Mouse (Mus musculus) embryonic facial prominence, embryonic 15.5 days (tissue): ENCODE data around the gene Tmem206. TPM values are rescaled to one million over a fixed set of nuclear protein-coding genes. Genes with fewer than 3 reads are reported as not detected.

Experiments used
- ATAC-seq: fragments of 200-750 bp; cut with Nextera tagmentation; 2 replicates; pipeline ENCODE4 v1.8.0; 2017; ENCODE audit warnings: low read depth, moderate TSS enrichment; ENCODE audit not compliant: insufficient number of reproducible peaks, low FRiP score, low TSS enrichment
- H3K27ac ChIP-seq: fragments of 300-500 bp; sonication (generic); replicated peaks from 2 replicates; pipeline ENCODE4 v1.5.1; 2015; ENCODE audit warnings: mild to moderate bottlenecking, inconsistent platforms
- H3K27me3 ChIP-seq: fragments of 300-500 bp; sonication (generic); 2 replicates; pipeline ENCODE4 v1.6.1; 2015; ENCODE audit warnings: inconsistent platforms
- H3K36me3 ChIP-seq: fragments of 300-500 bp; sonication (generic); 2 replicates; pipeline ENCODE4 v1.6.1; 2015; ENCODE audit warnings: mild to moderate bottlenecking, inconsistent platforms
- H3K4me1 ChIP-seq: fragments of 300-500 bp; sonication (generic); 2 replicates; pipeline ENCODE4 v1.6.1; 2015; ENCODE audit warnings: inconsistent platforms
- H3K4me2 ChIP-seq: fragments of 300-500 bp; sonication (generic); replicated peaks from 2 replicates; pipeline ENCODE4 v1.6.1; 2015; ENCODE audit warnings: mild to moderate bottlenecking, inconsistent platforms
- H3K4me3 ChIP-seq: fragments of 300-500 bp; sonication (generic); replicated peaks from 2 replicates; pipeline ENCODE4 v1.5.1; 2015; ENCODE audit warnings: mild to moderate bottlenecking, inconsistent platforms
- H3K9ac ChIP-seq: fragments of 300-500 bp; sonication (generic); 2 replicates; pipeline ENCODE4 v1.6.1; 2015; ENCODE audit warnings: inconsistent platforms
- H3K9me3 ChIP-seq: fragments of 300-500 bp; sonication (generic); replicated peaks from 2 replicates; pipeline ENCODE4 v1.6.1; 2016; ENCODE audit warnings: inconsistent platforms
- WGBS: fragments of 180-500 bp; shearing (Covaris S2); methylation state at CpG from one replicate; pipeline ENCODE4 v1.1.7; 2015; 5-methylcytosine and 5-hydroxymethylcytosine counted together
- polyA plus RNA-seq: library from polyadenylated mRNA; unstranded; fragments of >200 nt; fragmentation: Nextera tagmentation; extraction: Ambion mirVana; gene quantifications from 2 replicates; pipeline ENCODE4 v1.2.1, GENCODE M21; 2015

The Tmem206 gene
- 16.6 and 17.9 TPM in 2 replicates for polyA plus RNA-seq

DNA sequence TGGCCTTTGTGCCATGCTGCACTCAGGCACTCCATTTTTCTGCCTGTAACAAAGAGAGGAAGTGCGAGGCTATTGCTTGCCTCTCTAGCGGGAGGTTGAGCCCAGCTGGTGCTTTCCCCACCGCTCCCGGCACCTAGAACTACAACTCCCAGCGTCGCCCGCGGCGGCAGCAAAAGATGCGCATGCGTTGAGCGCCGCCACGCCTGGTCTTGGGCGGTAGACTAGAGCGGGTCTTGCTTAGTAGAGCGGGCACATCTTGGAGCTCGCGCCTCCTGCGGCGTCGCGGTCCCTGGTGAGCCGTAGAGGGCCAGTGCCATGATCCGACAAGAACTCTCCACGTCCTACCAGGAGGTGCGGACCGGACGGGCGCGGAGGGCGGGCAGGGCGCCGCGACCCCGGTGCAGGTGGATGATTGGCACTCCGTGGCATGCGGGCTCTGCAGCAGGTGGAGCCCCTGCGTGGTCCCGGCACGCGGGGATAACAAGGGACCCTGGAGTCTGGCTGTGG lies at the start of gene Tmem206:
Tmem206 (plus strand) TSS at position 187 of the 507 bp plus-strand sequence.
- H3K27me3 ChIP-seq, result no peaks in the 10 kb centered on the region
- no peaks in the 10 kb centered on the region for H3K9me3 ChIP-seq
- H3K4me2 ChIP-seq, result peak within 1 kb of the TSS; percentile 89
- H3K4me3 ChIP-seq, result peak within 1 kb of the TSS; percentile 80
- WGBS, result under 1% methylated on average over 42 of the region's 42 CpGs
- H3K9ac ChIP-seq, result peak within 1 kb of the TSS; percentile 70
- peaks cover 23% of the 10 kb centered on the region for H3K4me1 ChIP-seq
- H3K36me3 ChIP-seq, result no peaks in the 10 kb centered on the region
- H3K27ac ChIP-seq, result peak within 1 kb of the TSS; percentile 45
- ATAC-seq, result peak; percentile 94

DNA sequence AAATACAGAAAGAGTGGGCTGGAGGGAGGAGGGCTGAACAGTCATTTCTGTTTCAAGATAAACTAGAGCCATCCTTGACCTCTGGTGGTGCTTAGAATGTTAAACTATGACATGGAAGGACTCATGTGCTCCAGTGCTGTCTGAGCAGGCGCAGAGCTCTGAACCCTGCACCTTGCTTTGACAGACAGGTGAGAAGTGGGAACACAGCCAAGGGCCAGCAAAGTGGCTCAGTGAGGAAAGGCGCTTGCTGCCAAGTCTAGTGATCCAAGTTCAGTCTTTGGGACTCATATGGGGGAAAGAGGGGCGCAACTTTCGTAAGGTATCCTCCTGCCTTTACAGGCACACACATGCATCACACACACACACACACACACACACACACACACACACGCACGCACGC lies 49.5 kb upstream of the Tmem206 start:
- no peak for ATAC-seq
- Histone ChIP-seq H3K9me3 (no peaks in the 10 kb centered on the region), H3K9ac (no peak overlapping the region), H3K27ac (no peak overlapping the region), H3K36me3 (no peaks in the 10 kb centered on the region), H3K27me3 (no peaks in the 10 kb centered on the region), H3K4me2 (no peak overlapping the region), H3K4me3 (no peak overlapping the region), H3K4me1 (no peaks in the 10 kb centered on the region)
- 89% methylated on average over 7 of the region's 7 CpGs for WGBS

DNA sequence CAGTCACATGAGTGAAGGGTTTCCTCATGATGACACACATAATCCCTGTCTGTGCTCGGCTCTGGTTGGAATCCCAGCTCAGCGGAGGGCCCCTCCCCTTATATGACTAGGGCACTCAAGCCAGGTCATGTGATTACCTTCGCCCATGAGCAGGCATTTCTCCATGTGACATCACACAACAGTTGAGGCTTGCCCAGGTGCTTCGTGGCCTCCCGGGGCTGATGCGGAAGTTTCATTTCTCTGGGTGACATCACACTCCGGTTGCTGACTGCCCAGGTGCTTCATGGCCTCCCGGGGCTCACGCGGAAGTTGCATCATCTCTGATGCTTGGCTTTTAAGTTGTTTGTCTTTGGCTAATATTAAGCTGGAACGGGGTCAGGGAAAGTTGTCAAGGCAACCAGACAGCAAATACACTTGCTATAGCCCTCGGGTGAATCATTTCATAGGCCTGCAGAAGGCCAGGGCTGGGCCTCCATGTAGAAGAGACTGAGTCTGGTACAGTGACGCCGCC lies 48.1 kb upstream of the Tmem206 start:
- H3K4me1 ChIP-seq, result no peaks in the 10 kb centered on the region
- H3K9me3 ChIP-seq, result no peaks in the 10 kb centered on the region
- H3K27ac ChIP-seq, result no peak overlapping the region
- no peak overlapping the region for H3K9ac ChIP-seq
- no peak overlapping the region for H3K4me3 ChIP-seq
- H3K4me2 ChIP-seq, result no peak overlapping the region
- H3K27me3 ChIP-seq, result no peaks in the 10 kb centered on the region
- 70% methylated on average over 14 of the region's 14 CpGs for WGBS
- ATAC-seq, result 0 out of 2 replicates have a peak, but pooled peaks have one; percentile 15
- H3K36me3 ChIP-seq, result no peaks in the 10 kb centered on the region

DNA sequence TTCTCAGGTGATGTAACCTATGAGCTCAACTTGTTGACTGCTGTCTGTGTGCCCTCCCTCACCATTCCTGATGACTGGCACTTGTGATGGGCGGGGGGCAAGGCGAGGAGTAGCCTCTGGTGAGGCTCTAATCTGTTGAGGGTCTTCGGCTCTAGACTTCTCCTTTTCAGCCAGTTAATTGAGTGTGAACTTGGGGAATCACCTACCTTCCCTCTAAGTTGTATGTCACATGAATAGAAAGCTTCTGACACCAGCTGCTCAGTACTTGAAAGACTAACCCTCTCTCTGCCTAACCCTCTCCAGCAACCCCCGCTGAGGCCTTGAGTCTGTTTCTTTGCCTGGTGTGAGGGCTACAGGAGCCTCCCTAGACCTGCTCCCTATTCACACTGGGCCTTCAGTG lies 47.4 kb upstream of the Tmem206 start:
- 81% methylated on average over 4 of the region's 4 CpGs for WGBS
- no peak overlapping the region for H3K4me2 ChIP-seq

DNA sequence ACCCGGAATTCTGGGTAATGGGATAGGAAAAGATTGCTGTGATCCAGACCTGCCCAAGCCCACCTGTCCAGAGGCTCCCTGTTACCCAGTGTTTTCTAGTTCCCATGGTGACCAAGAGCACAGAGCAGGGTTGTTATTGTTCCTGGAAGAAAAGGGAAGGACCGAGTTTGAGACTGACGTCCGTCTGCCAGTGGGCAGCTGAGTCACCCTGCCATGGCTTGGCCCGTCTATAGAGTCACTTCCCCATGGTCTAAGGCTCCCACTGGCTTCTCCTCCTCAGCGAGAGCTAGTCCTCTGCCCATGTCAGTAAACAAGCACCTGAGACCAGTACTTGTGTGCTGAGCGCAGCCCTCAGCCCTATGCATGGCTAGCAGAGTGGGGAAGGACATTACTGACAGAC lies 44.5 kb upstream of the Tmem206 start:
- no peaks in the 10 kb centered on the region for H3K9me3 ChIP-seq
- no peak overlapping the region for H3K4me3 ChIP-seq
- 63% methylated on average over 7 of the region's 7 CpGs for WGBS
- no peaks in the 10 kb centered on the region for H3K4me1 ChIP-seq
- H3K4me2 ChIP-seq, result no peak overlapping the region
- H3K27ac ChIP-seq, result no peak overlapping the region
- no peak overlapping the region for H3K9ac ChIP-seq
- H3K27me3 ChIP-seq, result no peaks in the 10 kb centered on the region
- H3K36me3 ChIP-seq, result no peaks in the 10 kb centered on the region
- ATAC-seq, result no peak

More for the DNA sequence above, 47.4 kb upstream of the Tmem206 start:
- no peaks in the 10 kb centered on the region for H3K4me1 ChIP-seq
- no peak overlapping the region for H3K9ac ChIP-seq
- H3K9me3 ChIP-seq, result no peaks in the 10 kb centered on the region
- H3K36me3 ChIP-seq, result no peaks in the 10 kb centered on the region
- no peak overlapping the region for H3K27ac ChIP-seq
- H3K27me3 ChIP-seq, result no peaks in the 10 kb centered on the region
- no peak for ATAC-seq
- H3K4me3 ChIP-seq, result no peak overlapping the region

DNA sequence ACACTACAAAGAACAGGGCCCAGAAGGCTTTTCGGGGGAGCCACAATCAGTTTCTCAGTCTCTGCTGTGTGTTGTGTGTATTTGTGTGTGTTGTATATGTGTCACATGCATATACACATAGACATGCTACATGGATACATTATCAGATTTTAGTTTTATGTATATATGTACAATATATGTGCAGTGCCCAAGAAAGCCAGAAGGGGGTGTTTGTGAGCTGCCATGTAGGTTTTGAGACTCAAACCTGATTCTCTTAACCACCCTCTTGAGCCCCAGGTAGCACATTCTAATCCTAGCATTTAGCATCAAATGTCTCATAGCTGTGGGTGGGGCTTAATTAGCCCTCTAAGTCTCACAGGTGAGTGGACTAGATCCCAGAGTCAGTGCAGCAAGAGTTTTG lies 43.4 kb upstream of the Tmem206 start:
- Histone ChIP-seq H3K4me3 (no peak overlapping the region), H3K4me2 (no peak overlapping the region), H3K27ac (no peak overlapping the region), H3K27me3 (no peaks in the 10 kb centered on the region), H3K4me1 (no peaks in the 10 kb centered on the region), H3K9me3 (no peaks in the 10 kb centered on the region), H3K9ac (no peak overlapping the region), H3K36me3 (no peaks in the 10 kb centered on the region)
- no peak for ATAC-seq
- 69% methylated on average over 1 of the region's 1 CpGs for WGBS

DNA sequence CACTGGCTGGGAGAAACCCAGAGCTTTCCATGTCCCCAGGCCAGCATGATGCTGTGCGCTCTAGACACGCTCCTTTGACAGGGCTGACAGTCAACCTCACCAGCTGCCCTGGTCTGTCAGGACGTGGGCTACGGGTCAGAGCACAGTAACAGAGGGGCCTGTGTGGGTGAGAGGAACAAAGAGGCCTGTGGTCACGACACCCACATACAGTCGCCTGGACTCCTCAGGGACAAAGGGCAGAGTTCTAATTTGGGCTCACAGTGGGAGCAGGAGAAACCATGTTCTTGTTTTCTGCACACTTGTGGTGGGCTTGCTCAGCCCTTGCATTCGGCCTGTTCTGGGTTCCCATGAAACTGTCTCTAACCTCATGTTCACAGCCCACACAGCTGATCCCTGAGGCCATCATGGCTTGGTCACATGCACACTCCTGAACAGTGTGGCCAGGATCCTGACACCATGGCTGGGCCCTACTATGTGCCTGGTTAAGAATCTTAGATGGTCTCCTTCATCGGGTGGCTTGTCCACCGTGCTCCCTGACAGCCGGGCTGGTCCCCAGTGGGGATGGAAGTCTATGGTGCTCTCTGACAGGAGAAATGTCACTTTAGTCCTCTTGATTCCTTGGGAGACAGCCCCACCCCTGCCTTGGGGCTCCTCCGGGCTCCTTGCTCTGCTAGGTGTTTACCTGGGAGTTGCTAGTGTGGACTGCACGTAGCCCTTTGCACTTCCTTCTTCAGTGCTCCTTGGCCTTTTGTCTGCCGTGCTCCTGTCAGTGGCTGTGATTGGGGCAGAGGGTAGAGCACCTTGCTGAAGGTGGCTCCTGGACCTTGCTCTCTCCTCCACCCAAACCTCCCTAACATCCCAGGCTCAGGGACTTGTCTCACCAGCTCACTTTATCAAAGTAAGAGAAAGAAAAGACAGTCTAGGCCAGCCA lies 42.3 kb upstream of the Tmem206 start:
- Histone ChIP-seq H3K27ac (no peak overlapping the region), H3K4me3 (no peak overlapping the region), H3K36me3 (no peaks in the 10 kb centered on the region), H3K9ac (no peak overlapping the region), H3K4me1 (no peaks in the 10 kb centered on the region), H3K27me3 (no peaks in the 10 kb centered on the region), H3K9me3 (no peaks in the 10 kb centered on the region), H3K4me2 (no peak overlapping the region)
- ATAC-seq, result 0 out of 2 replicates have a peak, but pooled peaks have one; percentile 24
- 69% methylated on average over 13 of the region's 13 CpGs for WGBS

DNA sequence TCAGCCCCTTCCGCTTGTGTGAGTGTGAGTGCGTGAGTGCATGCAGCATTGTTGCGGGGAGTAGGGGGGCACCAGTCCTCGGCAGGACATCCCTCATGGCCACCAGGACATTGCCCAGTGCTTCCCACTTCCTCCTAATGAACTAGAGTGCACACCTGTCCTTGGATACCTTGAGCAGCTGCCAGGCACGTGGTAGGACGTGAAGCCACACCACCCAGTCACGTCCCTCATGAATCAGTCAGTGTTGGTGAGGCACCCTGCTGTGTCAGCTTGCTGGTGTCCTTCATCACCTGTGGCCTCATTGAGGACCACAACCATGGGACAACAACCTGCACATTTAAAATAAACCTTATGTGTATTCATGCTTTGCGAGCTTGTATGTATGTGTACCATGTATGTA lies 41.2 kb upstream of the Tmem206 start:
- Histone ChIP-seq H3K36me3 (no peaks in the 10 kb centered on the region), H3K4me1 (no peaks in the 10 kb centered on the region), H3K27ac (no peak overlapping the region), H3K9ac (no peak overlapping the region), H3K4me2 (no peak overlapping the region), H3K27me3 (no peaks in the 10 kb centered on the region), H3K9me3 (no peaks in the 10 kb centered on the region), H3K4me3 (no peak overlapping the region)
- WGBS, result 88% methylated on average over 8 of the region's 8 CpGs
- ATAC-seq, result no peak

DNA sequence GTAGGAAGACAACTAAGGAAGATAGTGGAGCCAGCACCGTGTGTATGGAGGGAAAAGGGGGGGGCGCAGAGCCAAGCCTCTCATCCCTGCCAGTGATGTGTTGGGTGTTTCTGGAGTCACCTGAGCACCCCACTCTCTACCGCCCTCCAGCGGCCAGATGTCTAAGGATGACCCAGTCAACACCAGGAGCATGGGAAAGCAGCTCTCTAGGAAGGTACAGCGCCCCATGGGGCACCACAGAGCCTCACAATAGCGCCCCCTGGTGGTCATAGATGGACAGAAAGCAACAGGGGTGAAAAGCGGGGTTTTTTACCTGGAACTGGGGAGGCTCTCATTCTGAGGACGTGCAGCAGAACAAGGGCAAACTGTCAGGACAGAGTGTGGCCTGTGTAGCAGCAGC lies 37.0 kb upstream of the Tmem206 start:
- H3K27me3 ChIP-seq, result no peaks in the 10 kb centered on the region
- H3K36me3 ChIP-seq, result no peaks in the 10 kb centered on the region
- H3K9ac ChIP-seq, result no peak overlapping the region
- no peak overlapping the region for H3K4me3 ChIP-seq
- ATAC-seq, result no peak
- H3K4me1 ChIP-seq, result peaks cover 8% of the 10 kb centered on the region
- 37% methylated on average over 8 of the region's 8 CpGs for WGBS
- no peaks in the 10 kb centered on the region for H3K9me3 ChIP-seq
- no peak overlapping the region for H3K4me2 ChIP-seq
- no peak overlapping the region for H3K27ac ChIP-seq

DNA sequence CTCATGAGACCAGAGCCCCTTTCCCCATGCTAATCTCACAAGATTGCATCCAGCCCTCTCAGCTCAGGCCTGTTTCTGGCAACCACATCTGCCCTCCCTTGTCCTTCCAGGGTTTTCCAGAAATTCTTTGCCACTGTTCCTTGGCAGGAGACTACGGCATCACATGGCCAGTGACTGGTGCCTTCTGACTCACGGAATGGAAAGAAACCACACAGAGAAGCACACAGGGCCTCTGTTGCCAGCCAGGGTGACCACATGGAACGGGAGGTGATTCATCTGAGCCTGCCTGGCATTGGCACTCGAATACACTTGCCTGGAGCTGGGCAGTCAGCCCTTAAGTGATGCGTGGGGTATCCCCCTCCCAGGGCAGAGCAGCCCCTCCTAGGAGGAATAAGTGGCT lies 33.4 kb upstream of the Tmem206 start:
- H3K27me3 ChIP-seq, result no peaks in the 10 kb centered on the region
- H3K9ac ChIP-seq, result no peak overlapping the region
- peak; percentile 65 for ATAC-seq
- no peak overlapping the region for H3K27ac ChIP-seq
- peaks cover 13% of the 10 kb centered on the region for H3K4me1 ChIP-seq
- no peaks in the 10 kb centered on the region for H3K9me3 ChIP-seq
- H3K36me3 ChIP-seq, result no peaks in the 10 kb centered on the region
- WGBS, result 49% methylated on average over 5 of the region's 5 CpGs
- no peak overlapping the region for H3K4me3 ChIP-seq
- no peak overlapping the region for H3K4me2 ChIP-seq

DNA sequence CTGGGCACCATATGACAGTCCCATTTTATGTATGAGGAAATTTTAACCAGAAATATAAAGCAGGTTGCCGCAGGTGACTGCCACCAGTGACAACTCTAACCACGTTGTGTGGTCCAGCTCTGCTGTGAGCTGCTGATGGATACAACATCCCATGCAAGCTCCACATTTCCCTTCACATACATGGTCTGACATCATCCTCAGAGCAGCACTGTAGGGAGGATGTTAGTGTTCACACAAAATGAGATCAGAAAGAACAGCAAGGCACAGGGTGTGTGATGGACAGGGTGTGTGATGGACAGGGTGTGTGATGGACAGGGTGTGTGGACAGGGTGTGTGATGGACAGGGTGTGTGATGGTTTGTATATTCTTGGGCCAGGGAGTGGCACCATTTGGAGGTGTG lies 32.7 kb upstream of the Tmem206 start:
- Histone ChIP-seq H3K27ac (no peak overlapping the region), H3K4me3 (no peak overlapping the region), H3K9ac (no peak overlapping the region), H3K36me3 (no peaks in the 10 kb centered on the region), H3K4me2 (no peak overlapping the region), H3K4me1 (peaks cover 13% of the 10 kb centered on the region), H3K9me3 (no peaks in the 10 kb centered on the region), H3K27me3 (no peaks in the 10 kb centered on the region)
- WGBS, result 77% methylated on average over 2 of the region's 2 CpGs
- no peak for ATAC-seq
